Mouse (Mus musculus) kidney, embryonic 14.5 days (tissue): ENCODE measurements around the gene Plxnd1. TPM values are rescaled to one million over a fixed set of nuclear protein-coding genes. Genes with fewer than 3 reads are reported as not detected.

Experiments
- ATAC-seq: fragments of 200-750 bp; cut with Nextera tagmentation; 2 replicates; pipeline ENCODE4 v1.8.0; 2017; ENCODE audit warnings: moderate number of reproducible peaks, mild to moderate bottlenecking, moderate TSS enrichment, moderate library complexity; ENCODE audit not compliant: low FRiP score, low TSS enrichment
- H3K27ac ChIP-seq: fragments of 300-500 bp; sonication (generic); 2 replicates; pipeline ENCODE4 v1.5.1; 2014; ENCODE audit warnings: low read depth, mild to moderate bottlenecking, low read length, moderate library complexity, mixed read lengths
- H3K27me3 ChIP-seq: fragments of 300-500 bp; sonication (generic); 2 replicates; pipeline ENCODE4 v1.6.1; 2014; ENCODE audit warnings: mild to moderate bottlenecking, low read length; ENCODE audit not compliant: control insufficient read depth, insufficient read depth
- H3K36me3 ChIP-seq: fragments of 300-500 bp; sonication (generic); 2 replicates; pipeline ENCODE4 v1.6.1; 2014; ENCODE audit warnings: low read length, mixed read lengths; ENCODE audit not compliant: control insufficient read depth, insufficient read depth
- H3K4me1 ChIP-seq: fragments of 300-500 bp; sonication (generic); 2 replicates; pipeline ENCODE4 v1.6.1; 2014; ENCODE audit warnings: low read length, mixed read lengths; ENCODE audit not compliant: control insufficient read depth, insufficient read depth
- H3K4me2 ChIP-seq: fragments of 300-500 bp; sonication (generic); replicated peaks from 2 replicates; pipeline ENCODE4 v1.6.1; 2014; ENCODE audit warnings: low read depth, mild to moderate bottlenecking, low read length
- H3K4me3 ChIP-seq: fragments of 300-500 bp; sonication (generic); 2 replicates; pipeline ENCODE4 v1.5.1; 2014; ENCODE audit warnings: mild to moderate bottlenecking, low read length
- H3K9ac ChIP-seq: fragments of 300-500 bp; sonication (generic); 2 replicates; pipeline ENCODE4 v1.6.1; 2014; ENCODE audit warnings: low read depth, mild to moderate bottlenecking, low read length, moderate library complexity
- H3K9me3 ChIP-seq: fragments of 300-500 bp; sonication (generic); 2 replicates; pipeline ENCODE4 v1.6.1; 2016; ENCODE audit warnings: low read length; ENCODE audit not compliant: control insufficient read depth
- WGBS: fragments of 180-500 bp; shearing (Covaris S2); extraction: QIAGEN DNeasy Blood & Tissue Kit; methylation state at CpG from one replicate; pipeline ENCODE4 v1.1.7; 2014; 5-methylcytosine and 5-hydroxymethylcytosine counted together
- polyA plus RNA-seq: library from polyadenylated mRNA; unstranded; fragments of >200 nt; fragmentation: Nextera tagmentation; extraction: Ambion mirVana; gene quantifications from 2 replicates; pipeline ENCODE4 v1.2.1, GENCODE M21; 2014

The Plxnd1 gene
- polyA plus RNA-seq, 1 experiment from 2014 or later = 62.7 TPM

- ATAC-seq = no peak
- Histone ChIP-seq H3K9me3 (no peaks in the 10 kb centered on the region), H3K36me3 (peaks cover 40% of the 10 kb centered on the region), H3K4me2 (no peak overlapping the region), H3K4me3 (no peak overlapping the region), H3K9ac (no peak overlapping the region), H3K27me3 (no peaks in the 10 kb centered on the region), H3K27ac (no peak overlapping the region), H3K4me1 (peaks cover 22% of the 10 kb centered on the region)
- WGBS = 67% methylated on average over 8 of the region's 8 CpGs
Observed at GRCm38 (mm10) chr6:115978596-115978995, 16.2 kb downstream of the Plxnd1 start.

- ATAC-seq = no peak
- peaks cover 44% of the 10 kb centered on the region for H3K36me3 ChIP-seq
- no peak overlapping the region for H3K4me3 ChIP-seq
- H3K4me2 ChIP-seq = no peak overlapping the region
- H3K9ac ChIP-seq = no peak overlapping the region
- H3K27me3 ChIP-seq = no peaks in the 10 kb centered on the region
- no peak overlapping the region for H3K27ac ChIP-seq
- H3K9me3 ChIP-seq = no peaks in the 10 kb centered on the region
- 79% methylated on average over 15 of the region's 15 CpGs for WGBS
- peaks cover 22% of the 10 kb centered on the region for H3K4me1 ChIP-seq
Observed at GRCm38 (mm10) chr6:115977810-115978209, 17.0 kb downstream of the Plxnd1 start.

GRCm38 (mm10) chr6:115975606-115976005, 19.2 kb downstream of the Plxnd1 start:
- H3K27ac ChIP-seq = no peak overlapping the region
- H3K9ac ChIP-seq = no peak overlapping the region
- H3K9me3 ChIP-seq = no peaks in the 10 kb centered on the region
- peaks cover 27% of the 10 kb centered on the region for H3K4me1 ChIP-seq
- no peaks in the 10 kb centered on the region for H3K27me3 ChIP-seq
- 86% methylated on average over 8 of the region's 8 CpGs for WGBS
- H3K4me3 ChIP-seq = no peak overlapping the region
- peaks cover 51% of the 10 kb centered on the region for H3K36me3 ChIP-seq
- ATAC-seq = no peak
- H3K4me2 ChIP-seq = no peak overlapping the region

GRCm38 (mm10) chr6:115973881-115974662, 20.7 kb downstream of the Plxnd1 start:
- H3K4me1 ChIP-seq = peaks cover 27% of the 10 kb centered on the region
- H3K4me3 ChIP-seq = no peak overlapping the region
- H3K27ac ChIP-seq = no peak overlapping the region
- H3K27me3 ChIP-seq = no peaks in the 10 kb centered on the region
- H3K4me2 ChIP-seq = no peak overlapping the region
- no peak for ATAC-seq
- H3K9me3 ChIP-seq = no peaks in the 10 kb centered on the region
- H3K9ac ChIP-seq = no peak overlapping the region
- peaks cover 50% of the 10 kb centered on the region for H3K36me3 ChIP-seq
- WGBS = 86% methylated on average over 16 of the region's 16 CpGs

GRCm38 (mm10) chr6:115973139-115973875, 21.5 kb downstream of the Plxnd1 start:
- Histone ChIP-seq H3K36me3 (peaks cover 56% of the 10 kb centered on the region), H3K27me3 (no peaks in the 10 kb centered on the region), H3K4me1 (peaks cover 27% of the 10 kb centered on the region), H3K4me2 (no peak overlapping the region), H3K4me3 (no peak overlapping the region), H3K27ac (no peak overlapping the region), H3K9me3 (no peaks in the 10 kb centered on the region), H3K9ac (no peak overlapping the region)
- 69% methylated on average over 15 of the region's 15 CpGs for WGBS
- ATAC-seq = no peak

GRCm38 (mm10) chr6:115972083-115972764, 22.6 kb downstream of the Plxnd1 start:
- Histone ChIP-seq H3K4me1 (peaks cover 22% of the 10 kb centered on the region), H3K9ac (peak overlapping the region; percentile 28; the same call in 1 of the 2 replicates), H3K27ac (no peak overlapping the region), H3K9me3 (no peaks in the 10 kb centered on the region), H3K27me3 (no peaks in the 10 kb centered on the region), H3K4me3 (no peak overlapping the region), H3K4me2 (no peak overlapping the region), H3K36me3 (peaks cover 62% of the 10 kb centered on the region)
- no peak for ATAC-seq
- WGBS = 83% methylated on average over 7 of the region's 7 CpGs

GRCm38 (mm10) chr6:115971273-115972060, 23.3 kb downstream of the Plxnd1 start:
- Histone ChIP-seq H3K9me3 (no peaks in the 10 kb centered on the region), H3K9ac (peak overlapping the region; percentile 28; the same call in 1 of the 2 replicates), H3K36me3 (peaks cover 64% of the 10 kb centered on the region), H3K4me3 (no peak overlapping the region), H3K4me2 (no peak overlapping the region), H3K4me1 (peaks cover 22% of the 10 kb centered on the region), H3K27ac (peak overlapping the region; percentile 12; the same call in 1 of the 2 replicates), H3K27me3 (no peaks in the 10 kb centered on the region)
- ATAC-seq = 0 out of 2 replicates have a peak, but pooled peaks have one; percentile 6
- WGBS = 36% methylated on average over 13 of the region's 13 CpGs

GRCm38 (mm10) chr6:115969952-115970351, 24.9 kb downstream of the Plxnd1 start:
- H3K36me3 ChIP-seq = peaks cover 65% of the 10 kb centered on the region
- no peaks in the 10 kb centered on the region for H3K9me3 ChIP-seq
- H3K4me2 ChIP-seq = no peak overlapping the region
- H3K27ac ChIP-seq = no peak overlapping the region
- WGBS = 81% methylated on average over 4 of the region's 6 CpGs
- no peak for ATAC-seq
- no peak overlapping the region for H3K9ac ChIP-seq
- H3K4me3 ChIP-seq = no peak overlapping the region
- H3K4me1 ChIP-seq = peaks cover 22% of the 10 kb centered on the region
- no peaks in the 10 kb centered on the region for H3K27me3 ChIP-seq
